Mouse (Mus musculus): ENCODE measurements around the gene Grb7.

The Grb7 gene

DNA sequence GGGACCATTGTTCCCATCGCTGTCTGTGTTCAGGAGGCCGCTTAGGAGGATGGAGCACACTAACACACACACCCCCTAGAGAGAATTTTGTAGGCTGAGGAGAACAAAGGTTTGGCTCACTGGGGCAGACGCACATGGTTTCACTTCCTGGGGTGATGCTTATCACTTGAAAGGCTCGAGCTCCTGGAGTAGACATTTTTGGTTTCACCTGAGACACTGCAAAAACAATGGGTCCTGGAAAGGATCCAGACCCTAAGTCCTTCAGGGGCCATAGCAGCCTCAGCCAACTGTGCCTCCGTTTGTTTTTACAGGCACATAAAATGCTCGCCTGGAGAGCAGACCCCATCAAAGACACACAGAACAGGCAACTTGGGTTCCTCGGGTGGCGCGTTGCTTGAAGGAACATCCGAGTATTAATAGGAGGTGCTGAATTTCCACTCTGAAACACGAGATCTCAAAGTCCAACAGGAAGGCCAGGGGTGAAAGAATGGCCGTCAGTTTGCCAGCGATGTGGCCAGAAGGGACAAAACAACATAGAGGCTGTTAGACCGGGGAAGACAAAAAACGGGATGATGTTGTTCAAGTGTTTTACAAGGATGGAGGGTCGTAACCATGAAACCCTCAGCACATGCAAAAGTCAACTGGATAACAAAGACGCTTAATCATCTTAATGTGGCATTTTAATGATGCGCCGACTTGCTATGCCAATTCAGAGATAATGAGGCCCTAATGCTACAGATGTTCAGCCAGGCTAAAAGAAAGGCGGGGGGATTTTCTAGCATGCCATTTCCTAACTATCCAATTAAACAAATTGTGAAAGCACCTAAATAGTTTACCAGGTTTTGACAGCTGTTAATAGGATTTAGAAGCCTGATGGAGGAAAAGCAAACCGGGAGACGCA, 51.4 kb downstream of the Grb7 start:
- CTCF ChIA-PET: interaction anchor here in 1 of 4 experiments (0.8 kb wide), 1 partner anchor 40 kb away, joined by 3 read pairs; no protein-coding TSS in a partner anchor
- POLR2A ChIA-PET: interaction anchor here in 2 of 4 experiments (0.8 to 1.4 kb wide), 2 partner anchors 40 to 131 kb away, joined by 3 to 4 read pairs; no protein-coding TSS in a partner anchor

DNA sequence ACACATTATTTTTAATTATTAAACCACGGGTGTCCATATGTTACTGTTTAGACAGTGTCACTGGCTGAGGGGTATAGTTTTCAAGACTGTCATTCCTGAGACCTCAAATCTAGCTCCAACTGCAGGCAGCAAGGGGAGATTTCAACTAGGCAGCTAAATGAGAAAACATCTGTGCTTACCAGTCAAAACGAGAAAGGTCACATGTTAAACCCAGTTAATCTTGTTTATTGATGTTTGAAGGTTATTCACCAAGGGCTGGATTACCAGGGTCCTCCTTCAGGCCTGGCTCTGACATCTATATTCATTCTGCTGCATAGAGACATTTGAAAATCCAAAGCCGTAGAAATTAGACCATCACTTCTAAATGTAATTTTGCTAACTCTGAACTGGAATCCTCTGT, 58.7 kb downstream of the Grb7 start:
- ChIA-PET POLR2A (interaction anchor here in 1 of 4 experiments (0.5 kb wide), 1 partner anchor 10 kb away, joined by 3 read pairs; no protein-coding TSS in a partner anchor), CTCF (no interaction called here)

All from embryonic stem cell, embryonic (primary cell).